Mouse (Mus musculus) urinary bladder, postnatal 10 days (tissue): ENCODE measurements around the gene Dclk1.

Experiments used
- DNase-seq: peaks from one replicate; pipeline ENCODE4 v3.0.0; 2022; ENCODE audit warnings: low spot score

The Dclk1 gene

DNA sequence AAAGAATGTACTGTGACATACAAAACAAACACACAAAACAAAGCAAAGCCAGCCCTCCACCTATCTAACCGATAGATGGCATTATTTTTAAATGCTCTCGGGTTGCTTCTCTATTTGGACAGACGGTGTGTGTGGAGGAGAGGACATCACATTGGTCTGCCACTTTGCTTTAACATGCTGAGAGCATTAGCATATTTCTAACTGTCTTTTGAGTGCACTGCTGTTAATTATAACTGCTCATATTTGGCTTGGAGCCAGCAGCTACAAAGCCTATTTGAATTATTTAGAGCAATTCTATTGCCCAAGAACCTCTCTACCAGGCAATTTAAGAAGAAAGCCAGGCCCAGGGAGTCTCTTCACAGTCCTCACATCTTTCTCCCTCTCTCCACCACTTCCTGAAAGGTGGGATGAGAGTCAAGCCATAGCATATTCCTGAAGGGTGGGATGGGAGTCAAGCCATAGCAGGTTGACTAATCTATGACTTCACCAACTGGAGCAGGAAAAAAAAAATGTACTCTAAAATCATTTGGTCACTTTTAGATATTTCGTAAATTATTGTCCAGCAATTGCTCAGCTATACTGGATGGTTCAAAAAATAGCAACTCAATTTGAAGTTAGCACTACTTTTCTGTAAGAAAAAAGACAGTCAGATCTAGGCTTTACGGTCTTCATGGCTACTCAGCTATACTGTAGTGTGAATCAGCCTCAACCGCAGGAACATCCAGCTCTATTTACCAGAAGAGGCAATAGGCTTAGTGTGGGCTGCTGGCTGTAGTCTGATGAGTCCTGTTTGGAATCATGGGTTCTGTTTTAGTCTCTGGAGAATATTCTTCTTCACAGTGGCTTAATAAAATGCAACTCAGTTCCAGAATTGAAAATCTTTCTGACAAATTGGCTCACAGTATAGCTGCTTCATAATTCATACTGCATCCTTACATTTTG is 155.9 kb downstream of the Dclk1 start:
- DNase-seq = no peak

DNA sequence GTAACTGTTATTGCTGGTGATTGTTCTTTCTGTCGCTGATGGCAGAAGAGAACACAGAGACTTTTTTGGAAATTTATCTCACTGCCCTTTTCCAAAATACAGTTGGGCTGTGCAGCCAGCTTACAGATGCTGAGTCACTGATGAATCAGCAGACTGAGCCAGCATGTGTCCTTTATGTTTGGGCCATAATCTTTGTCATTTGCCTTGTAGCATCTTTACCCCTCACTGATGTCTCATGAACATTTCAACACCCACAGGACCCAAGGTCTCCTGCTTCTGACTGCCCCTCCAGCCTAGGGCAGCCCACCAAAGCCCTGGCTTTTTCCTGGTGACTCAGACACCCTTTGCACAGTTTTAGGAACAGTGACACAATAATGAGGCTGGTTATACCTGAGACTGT is 159.1 kb downstream of the Dclk1 start:
- DNase-seq = no peak

DNA sequence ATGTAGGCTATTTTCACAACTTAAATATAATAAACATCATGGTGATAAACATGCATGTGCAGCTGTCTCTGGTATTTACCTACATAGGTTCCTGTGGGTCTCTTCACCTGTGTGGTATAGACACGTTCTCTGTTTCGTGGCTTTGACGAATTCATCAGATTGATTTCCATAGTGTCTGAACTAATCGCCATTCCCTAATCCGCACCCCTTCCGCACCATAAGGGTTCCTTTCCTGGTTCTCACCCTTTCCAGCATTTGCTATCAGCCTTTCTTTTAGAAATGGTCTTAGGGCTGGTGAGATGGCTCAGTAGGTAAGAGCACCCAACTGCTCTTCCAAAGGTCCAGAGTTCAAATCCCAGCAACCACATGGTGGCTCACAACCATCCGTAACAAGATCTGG is 162.6 kb downstream of the Dclk1 start:
- DNase-seq = no peak

- DNase-seq = no peak
Measured at GRCm38 (mm10) chr3:55406616-55407015, 164.5 kb downstream of the Dclk1 start.

GRCm38 (mm10) chr3:55411547-55411946 is 169.4 kb downstream of the Dclk1 start:
- no peak for DNase-seq

DNA sequence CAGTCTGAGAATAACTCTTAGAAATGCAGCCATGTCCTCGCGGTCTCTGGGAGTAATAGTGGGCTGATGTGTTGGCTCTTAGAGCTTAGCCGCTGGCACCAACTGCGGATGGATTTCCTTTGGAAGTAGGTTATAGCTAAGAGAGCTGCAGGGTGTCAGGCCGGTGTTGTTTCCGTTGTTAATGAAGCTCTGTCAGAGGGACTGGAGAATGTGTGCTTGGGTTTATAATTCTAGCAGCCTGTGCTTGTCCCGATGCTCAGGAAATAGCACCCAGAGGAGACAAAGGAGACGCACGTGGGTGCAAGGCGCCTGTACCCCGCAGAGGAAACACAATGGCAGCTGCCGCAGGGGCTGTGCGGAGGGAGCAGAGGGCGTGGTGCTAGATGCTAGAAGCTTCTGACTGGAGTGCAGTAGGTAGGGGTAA is 173.4 kb downstream of the Dclk1 start:
- no peak for DNase-seq

GRCm38 (mm10) chr3:55418845-55419244 is 176.7 kb downstream of the Dclk1 start:
- DNase-seq = no peak

GRCm38 (mm10) chr3:55419334-55419733 is 177.2 kb downstream of the Dclk1 start:
- no peak for DNase-seq

- no peak for DNase-seq
Measured at GRCm38 (mm10) chr3:55420436-55421083, 178.4 kb downstream of the Dclk1 start.

- DNase-seq = no peak
Measured at GRCm38 (mm10) chr3:55423640-55424397, 181.7 kb downstream of the Dclk1 start.

GRCm38 (mm10) chr3:55430022-55430549 is 187.9 kb downstream of the Dclk1 start:
- DNase-seq = no peak

- DNase-seq = no peak
Measured at GRCm38 (mm10) chr3:55431223-55431622, 189.1 kb downstream of the Dclk1 start.

GRCm38 (mm10) chr3:55434276-55434675 is 192.1 kb downstream of the Dclk1 start:
- DNase-seq = no peak

- DNase-seq = no peak
Measured at GRCm38 (mm10) chr3:55438824-55439446, 196.8 kb downstream of the Dclk1 start.

- DNase-seq = no peak
Measured at GRCm38 (mm10) chr3:55440342-55440741, 198.2 kb downstream of the Dclk1 start.

- DNase-seq = no peak
Measured at GRCm38 (mm10) chr3:55442012-55442645, 200.0 kb downstream of the Dclk1 start.

GRCm38 (mm10) chr3:55443271-55443670 is 201.1 kb downstream of the Dclk1 start:
- no peak for DNase-seq

DNA sequence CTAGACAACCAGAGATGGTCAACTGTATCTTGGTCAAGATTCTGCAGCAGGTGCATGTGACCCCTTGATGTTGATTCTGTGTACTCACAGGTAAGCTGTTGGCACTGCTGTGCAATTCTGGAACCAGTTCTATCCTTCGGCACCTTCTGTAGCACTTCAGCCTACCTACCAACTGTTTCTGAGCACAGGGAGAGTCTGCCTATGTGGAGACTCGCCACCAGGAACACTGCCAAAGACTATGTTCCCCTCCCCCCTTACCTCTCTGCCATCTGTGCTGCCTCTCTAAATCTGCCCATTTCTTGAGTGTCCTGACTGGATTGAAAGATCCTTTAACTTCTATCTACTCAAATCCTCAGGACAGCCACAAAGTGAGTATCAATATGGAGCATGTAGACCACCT is 201.6 kb downstream of the Dclk1 start:
- no peak for DNase-seq

GRCm38 (mm10) chr3:55446681-55447080 is 204.5 kb downstream of the Dclk1 start:
- no peak for DNase-seq

DNA sequence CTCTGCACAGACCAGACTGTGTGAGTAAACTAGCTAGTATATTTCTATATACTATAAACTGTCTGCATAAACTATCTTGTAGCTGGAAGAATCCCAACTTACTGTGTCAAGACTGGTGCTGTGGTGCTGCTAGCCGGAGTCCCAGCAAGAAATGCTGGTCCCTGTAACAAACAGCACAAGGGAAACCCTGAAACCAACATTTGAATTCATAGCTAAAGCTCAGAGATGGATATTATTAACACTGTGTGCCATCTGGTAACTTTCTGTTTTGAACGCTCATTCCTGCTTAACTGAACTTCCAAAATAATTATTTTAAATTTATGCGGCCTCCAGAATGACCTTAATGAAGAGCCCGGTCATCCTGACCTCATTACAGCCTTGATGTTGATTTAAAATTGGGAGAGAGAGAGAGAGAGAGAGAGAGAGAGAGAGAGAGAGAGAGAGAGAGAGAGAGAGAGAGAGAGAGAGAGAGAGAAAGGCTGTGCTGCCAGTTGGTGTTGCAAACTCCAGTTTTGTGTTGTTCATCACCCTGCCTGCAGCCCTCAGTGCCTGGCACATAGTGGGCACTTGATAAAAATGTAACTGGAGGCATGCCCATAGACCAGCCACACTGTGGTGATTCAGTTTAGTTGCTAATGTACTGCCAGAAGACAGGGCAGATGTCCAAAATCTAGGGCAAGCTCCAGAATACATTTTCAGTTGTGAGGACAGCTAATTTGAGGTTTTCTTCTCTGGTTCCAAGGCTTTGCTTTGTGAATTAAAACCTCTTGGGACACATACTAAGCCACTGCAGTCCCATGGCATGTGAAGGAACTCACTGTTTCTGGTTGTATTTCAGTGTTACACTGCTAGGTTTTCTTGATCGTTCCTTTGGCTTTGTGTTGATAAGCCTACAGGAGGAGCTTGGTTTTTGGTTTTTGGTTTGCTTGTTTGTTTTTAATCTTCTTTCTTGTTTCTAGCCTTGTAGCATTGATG is 205.6 kb downstream of the Dclk1 start:
- DNase-seq = no peak
